Mouse (Mus musculus): ENCODE results near the gene Cd81. TPM values are rescaled to one million over a fixed set of nuclear protein-coding genes. Genes with fewer than 3 reads are reported as not detected.

The Cd81 gene
- polyA plus RNA-seq, 1 experiment from 2014 or later = 319 TPM

GRCm38 (mm10) chr7:143009996-143010395 lies 42.5 kb upstream of the Cd81 start:
- 86% methylated on average over 4 of the region's 4 CpGs for WGBS
- Histone ChIP-seq H3K4me3 (replicated peaks; ENCODE audit: low read length) (no peak overlapping the region), H3K27me3 (replicated peaks; ENCODE audit: control insufficient read depth, insufficient read depth, low read length) (no peaks in the 10 kb centered on the region), H3K9ac (replicated peaks; ENCODE audit: low read depth, low read length) (no peak overlapping the region), H3K4me2 (ENCODE audit: low read length) (no peak overlapping the region), H3K9me3 (ENCODE audit: control insufficient read depth, low read length) (no peaks in the 10 kb centered on the region), H3K27ac (ENCODE audit: low read length) (no peak overlapping the region), H3K4me1 (replicated peaks; ENCODE audit: control insufficient read depth, insufficient read depth, low read length) (peaks cover 20% of the 10 kb centered on the region), H3K36me3 (ENCODE audit: control insufficient read depth, insufficient read depth) (no peaks in the 10 kb centered on the region)
- ATAC-seq = no peak

GRCm38 (mm10) chr7:143011226-143011625 lies 41.3 kb upstream of the Cd81 start:
- Histone ChIP-seq H3K9ac (replicated peaks; ENCODE audit: low read depth, low read length) (no peak overlapping the region), H3K9me3 (ENCODE audit: control insufficient read depth, low read length) (no peaks in the 10 kb centered on the region), H3K4me3 (replicated peaks; ENCODE audit: low read length) (no peak overlapping the region), H3K27ac (ENCODE audit: low read length) (no peak overlapping the region), H3K27me3 (replicated peaks; ENCODE audit: control insufficient read depth, insufficient read depth, low read length) (no peaks in the 10 kb centered on the region), H3K4me1 (replicated peaks; ENCODE audit: control insufficient read depth, insufficient read depth, low read length) (peaks cover 29% of the 10 kb centered on the region), H3K36me3 (ENCODE audit: control insufficient read depth, insufficient read depth) (no peaks in the 10 kb centered on the region), H3K4me2 (ENCODE audit: low read length) (no peak overlapping the region)
- ATAC-seq = no peak
- WGBS = 93% methylated on average over 1 of the region's 1 CpGs

DNA sequence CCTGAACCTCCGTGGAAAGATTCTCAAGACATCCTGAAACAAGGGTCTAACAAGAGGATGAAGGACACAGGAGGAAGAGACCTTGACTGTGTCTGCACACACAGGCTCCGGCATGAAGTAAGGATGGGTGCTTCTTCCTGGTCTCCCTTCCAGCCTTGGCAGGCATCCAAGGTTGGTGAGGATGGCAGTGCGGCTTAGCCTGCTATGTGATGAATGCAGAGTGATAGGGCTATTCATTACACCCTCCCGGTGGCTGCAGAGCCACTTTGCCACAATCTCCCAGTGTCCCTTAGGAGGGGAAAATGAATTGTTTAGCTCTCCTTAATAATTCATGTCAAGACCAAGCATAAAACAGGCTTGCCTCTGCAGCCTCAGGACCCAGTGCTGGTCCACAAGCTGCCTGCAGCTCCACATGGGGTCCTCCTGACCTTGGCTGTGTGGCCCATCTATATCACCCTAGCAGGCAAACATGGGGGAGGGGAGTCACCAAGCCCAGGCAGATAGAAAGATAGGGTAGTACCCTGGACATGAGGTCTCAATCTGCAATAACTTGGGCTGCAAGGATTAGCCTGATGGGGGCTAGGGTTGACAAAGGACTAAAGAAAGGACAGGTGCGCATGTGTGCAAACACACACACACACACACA lies 40.2 kb upstream of the Cd81 start:
- Histone ChIP-seq H3K4me3 (replicated peaks; ENCODE audit: low read length) (no peak overlapping the region), H3K36me3 (ENCODE audit: control insufficient read depth, insufficient read depth) (no peaks in the 10 kb centered on the region), H3K27ac (ENCODE audit: low read length) (no peak overlapping the region), H3K4me2 (ENCODE audit: low read length) (no peak overlapping the region), H3K27me3 (replicated peaks; ENCODE audit: control insufficient read depth, insufficient read depth, low read length) (no peaks in the 10 kb centered on the region), H3K9ac (replicated peaks; ENCODE audit: low read depth, low read length) (no peak overlapping the region), H3K9me3 (ENCODE audit: control insufficient read depth, low read length) (no peaks in the 10 kb centered on the region), H3K4me1 (replicated peaks; ENCODE audit: control insufficient read depth, insufficient read depth, low read length) (peaks cover 31% of the 10 kb centered on the region)
- no peak for ATAC-seq
- WGBS = 58% methylated on average over 5 of the region's 5 CpGs

- Histone ChIP-seq H3K4me2 (ENCODE audit: low read length) (no peak overlapping the region), H3K36me3 (ENCODE audit: control insufficient read depth, insufficient read depth) (no peaks in the 10 kb centered on the region), H3K9me3 (ENCODE audit: control insufficient read depth, low read length) (no peaks in the 10 kb centered on the region), H3K27me3 (replicated peaks; ENCODE audit: control insufficient read depth, insufficient read depth, low read length) (no peaks in the 10 kb centered on the region), H3K27ac (ENCODE audit: low read length) (no peak overlapping the region), H3K4me1 (replicated peaks; ENCODE audit: control insufficient read depth, insufficient read depth, low read length) (peaks cover 20% of the 10 kb centered on the region), H3K9ac (replicated peaks; ENCODE audit: low read depth, low read length) (no peak overlapping the region), H3K4me3 (replicated peaks; ENCODE audit: low read length) (no peak overlapping the region)
- ATAC-seq = no peak
- WGBS = 67% methylated on average over 8 of the region's 8 CpGs
Observed at GRCm38 (mm10) chr7:143013420-143014178, 38.9 kb upstream of the Cd81 start.

- Histone ChIP-seq H3K4me2 (ENCODE audit: low read length) (no peak overlapping the region), H3K36me3 (ENCODE audit: control insufficient read depth, insufficient read depth) (no peaks in the 10 kb centered on the region), H3K27me3 (replicated peaks; ENCODE audit: control insufficient read depth, insufficient read depth, low read length) (no peaks in the 10 kb centered on the region), H3K4me3 (replicated peaks; ENCODE audit: low read length) (no peak overlapping the region), H3K4me1 (replicated peaks; ENCODE audit: control insufficient read depth, insufficient read depth, low read length) (peaks cover 13% of the 10 kb centered on the region), H3K27ac (ENCODE audit: low read length) (no peak overlapping the region), H3K9ac (replicated peaks; ENCODE audit: low read depth, low read length) (no peak overlapping the region), H3K9me3 (ENCODE audit: control insufficient read depth, low read length) (no peaks in the 10 kb centered on the region)
- no peak for ATAC-seq
- 82% methylated on average over 7 of the region's 7 CpGs for WGBS
Observed at GRCm38 (mm10) chr7:143014862-143015659, 37.5 kb upstream of the Cd81 start.

- Histone ChIP-seq H3K36me3 (ENCODE audit: control insufficient read depth, insufficient read depth) (no peaks in the 10 kb centered on the region), H3K27me3 (replicated peaks; ENCODE audit: control insufficient read depth, insufficient read depth, low read length) (no peaks in the 10 kb centered on the region), H3K4me1 (replicated peaks; ENCODE audit: control insufficient read depth, insufficient read depth, low read length) (peaks cover 13% of the 10 kb centered on the region), H3K27ac (ENCODE audit: low read length) (peak overlapping the region; percentile 45; the same call in 1 of the 2 replicates), H3K9me3 (ENCODE audit: control insufficient read depth, low read length) (no peaks in the 10 kb centered on the region), H3K4me3 (replicated peaks; ENCODE audit: low read length) (no peak overlapping the region), H3K9ac (replicated peaks; ENCODE audit: low read depth, low read length) (no peak overlapping the region), H3K4me2 (ENCODE audit: low read length) (0 out of 2 replicates have a peak overlapping the region, but pooled peaks have one; percentile 14)
- 8% methylated on average over 1 of the region's 1 CpGs for WGBS
- peak; percentile 79 for ATAC-seq
Observed at GRCm38 (mm10) chr7:143015755-143016423, 36.6 kb upstream of the Cd81 start.

DNA sequence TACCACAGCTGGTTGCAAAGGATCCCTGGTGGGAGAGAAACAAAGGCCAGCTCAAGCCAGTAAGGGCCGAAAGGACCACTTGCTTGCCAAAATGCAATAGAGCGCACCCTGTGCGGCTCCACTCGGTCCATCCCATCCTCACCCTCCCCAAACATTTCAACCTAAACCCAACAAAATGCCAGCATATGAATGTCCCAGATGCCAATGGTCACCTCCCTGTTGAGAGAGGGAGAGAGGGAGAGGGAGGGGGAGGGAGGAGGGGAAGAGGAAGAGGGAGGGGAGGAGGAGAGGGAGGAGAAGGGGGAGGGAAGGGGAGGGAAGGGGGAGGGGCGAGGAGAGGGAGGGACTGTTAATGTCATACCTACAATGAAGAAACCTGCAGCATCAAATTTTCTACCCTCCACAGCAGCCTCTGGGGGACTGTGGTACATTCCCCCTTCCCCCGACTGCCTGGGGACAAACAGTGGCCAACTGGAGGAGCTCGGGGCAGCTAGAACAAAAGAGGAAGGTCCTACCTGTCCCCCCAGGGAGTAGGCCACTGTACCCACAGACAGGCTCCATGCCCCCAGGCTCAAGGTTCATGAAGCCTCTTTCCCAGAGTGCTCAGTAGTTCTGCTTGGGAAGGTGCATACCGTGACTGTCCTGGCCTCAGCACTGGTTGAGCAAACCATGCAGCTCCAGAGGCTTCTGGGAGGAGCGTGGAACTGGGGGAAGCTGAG lies 36.0 kb upstream of the Cd81 start:
- 0 out of 2 replicates have a peak overlapping the region, but pooled peaks have one; percentile 14 for H3K4me2 ChIP-seq (ENCODE audit: low read length)
- peak; percentile 55; the same call in 1 of the 2 replicates for ATAC-seq
- no peaks in the 10 kb centered on the region for H3K36me3 ChIP-seq (ENCODE audit: control insufficient read depth, insufficient read depth)
- H3K27me3 ChIP-seq (replicated peaks; ENCODE audit: control insufficient read depth, insufficient read depth, low read length) = no peaks in the 10 kb centered on the region
- no peaks in the 10 kb centered on the region for H3K9me3 ChIP-seq (ENCODE audit: control insufficient read depth, low read length)
- WGBS = 40% methylated on average over 8 of the region's 9 CpGs
- H3K4me3 ChIP-seq (replicated peaks; ENCODE audit: low read length) = no peak overlapping the region
- H3K4me1 ChIP-seq (replicated peaks; ENCODE audit: control insufficient read depth, insufficient read depth, low read length) = peaks cover 13% of the 10 kb centered on the region
- no peak overlapping the region for H3K9ac ChIP-seq (replicated peaks; ENCODE audit: low read depth, low read length)
- H3K27ac ChIP-seq (ENCODE audit: low read length) = no peak overlapping the region

DNA sequence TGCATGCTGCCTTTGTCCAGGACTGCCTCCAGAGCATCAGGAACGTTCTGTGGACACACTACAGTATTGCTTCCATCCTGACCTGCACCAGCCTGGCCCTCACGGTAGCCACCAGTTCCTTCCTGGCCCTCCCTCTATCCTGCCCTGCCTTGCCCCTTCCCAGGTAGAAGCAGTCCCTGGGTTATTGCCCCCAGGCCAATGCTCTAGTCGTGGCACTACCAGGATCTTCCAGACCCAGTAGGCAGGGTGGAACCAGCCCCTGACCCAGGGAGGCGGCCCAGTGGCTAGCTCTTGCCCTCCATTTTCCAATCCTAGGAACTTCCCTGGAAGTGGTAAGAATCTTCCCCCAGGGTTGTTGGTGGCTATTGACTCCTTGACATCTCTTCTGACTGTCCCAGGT lies 35.4 kb upstream of the Cd81 start:
- WGBS = 72% methylated on average over 4 of the region's 4 CpGs
- Histone ChIP-seq H3K27ac (ENCODE audit: low read length) (no peak overlapping the region), H3K27me3 (replicated peaks; ENCODE audit: control insufficient read depth, insufficient read depth, low read length) (no peaks in the 10 kb centered on the region), H3K4me2 (ENCODE audit: low read length) (no peak overlapping the region), H3K4me3 (replicated peaks; ENCODE audit: low read length) (no peak overlapping the region), H3K36me3 (ENCODE audit: control insufficient read depth, insufficient read depth) (no peaks in the 10 kb centered on the region), H3K9me3 (ENCODE audit: control insufficient read depth, low read length) (no peaks in the 10 kb centered on the region), H3K4me1 (replicated peaks; ENCODE audit: control insufficient read depth, insufficient read depth, low read length) (peaks cover 13% of the 10 kb centered on the region), H3K9ac (replicated peaks; ENCODE audit: low read depth, low read length) (no peak overlapping the region)
- ATAC-seq = no peak

All from forebrain, embryonic 16.5 days (tissue).